Mouse (Mus musculus) gastrocnemius, postnatal 4 days (tissue): ENCODE measurements around the gene Padi2. TPM values are rescaled to one million over a fixed set of nuclear protein-coding genes. Genes with fewer than 3 reads are reported as not detected.
A peak's percentile ranks its signal among the peaks of the same experiment; 100 is the strongest.

Experiments used
- DNase-seq, 2 experiments: peaks; one replicate each; pipeline ENCODE4 v3.0.0; 2021 to 2022; ENCODE audit warnings: low spot score in 2 of 2, mixed read lengths in 2 of 2
- total RNA-seq, 2 experiments: library from RNA; stranded (reverse); gene quantifications; 2 replicates each; pipeline ENCODE4 v1.2.3; 2021

The Padi2 gene
- total RNA-seq, 2 experiments from 2014 or later, result 73.9 to 78.5 TPM

DNA sequence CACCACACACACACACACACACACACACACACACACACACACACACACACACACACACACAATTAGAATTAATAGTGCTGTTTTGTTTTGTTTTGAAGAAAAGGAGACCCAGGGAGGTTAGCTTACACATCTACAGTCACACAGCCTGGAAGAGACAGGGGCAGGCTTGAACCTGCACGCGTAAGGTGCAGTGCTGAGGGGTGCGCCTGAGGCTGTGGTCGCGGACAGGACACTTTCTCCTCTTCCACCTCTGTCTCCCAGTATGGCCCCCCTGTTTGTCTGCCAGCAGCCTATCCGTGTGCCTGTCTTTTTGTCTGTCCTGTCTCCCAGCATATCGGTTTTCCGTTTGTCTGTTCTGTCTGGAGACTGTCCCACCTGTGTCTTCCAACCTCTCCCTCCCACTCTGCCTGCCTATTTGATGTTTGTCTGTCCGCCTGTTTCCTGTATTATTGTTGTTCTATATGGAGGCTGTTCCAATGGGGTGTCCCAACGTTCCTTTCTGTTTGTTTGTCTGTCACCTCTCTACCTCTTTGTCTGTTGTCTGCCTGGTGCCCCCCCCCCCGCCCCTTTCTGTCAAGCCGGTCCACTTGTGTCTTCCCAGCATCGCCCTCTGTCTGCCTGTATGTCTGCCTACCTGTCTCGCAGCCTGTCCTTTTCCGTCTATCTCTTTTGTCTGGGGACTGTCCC, 80.0 kb downstream of the Padi2 start:
- DNase-seq, result no peak

DNA sequence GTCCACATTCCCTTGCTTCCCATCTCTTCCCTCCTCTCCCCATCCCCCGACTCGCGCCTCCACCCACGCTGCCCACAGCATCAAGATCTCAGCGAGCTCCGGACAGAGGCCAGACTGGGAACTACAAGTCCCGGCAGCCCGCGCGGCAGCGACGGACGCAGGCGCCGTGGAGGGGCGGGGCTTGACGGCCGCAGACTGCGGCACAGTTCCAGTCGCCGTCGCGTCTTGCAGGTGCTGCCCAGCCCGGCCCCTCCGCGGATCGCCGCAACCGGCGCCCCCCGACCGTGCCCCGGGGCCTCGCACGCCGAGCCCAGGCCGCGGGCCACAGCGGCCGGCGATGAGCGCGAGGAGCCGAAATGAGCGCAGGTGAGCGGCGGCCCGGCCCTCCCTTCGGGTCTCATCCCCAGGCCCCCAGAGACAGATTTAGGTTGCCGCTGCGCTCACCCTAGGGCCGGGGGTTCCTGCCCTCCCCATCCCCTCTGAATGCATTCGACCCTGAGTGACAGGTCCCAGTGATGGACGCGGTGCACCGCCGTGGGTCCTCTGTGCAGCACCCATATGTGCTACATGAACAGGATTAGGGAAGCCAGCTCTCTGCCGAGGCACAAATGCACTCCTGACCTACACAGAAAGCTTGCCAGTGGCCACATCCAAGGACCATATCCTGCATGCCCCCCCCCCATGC, 80.7 kb downstream of the Padi2 start, which contains the start of gene Atp13a2:
Gene Atp13a2, plus strand, starts transcription at position 163 of the 685 bp plus-strand sequence.
- DNase-seq, result peak; percentile 89 to 94

GRCm38 (mm10) chr4:140987476-140987875, 81.3 kb downstream of the Padi2 start:
- no peak for DNase-seq

- DNase-seq, result no peak
These were observed 82.7 kb downstream of the Padi2 start for GRCm38 (mm10) chr4:140988706-140989290.

DNA sequence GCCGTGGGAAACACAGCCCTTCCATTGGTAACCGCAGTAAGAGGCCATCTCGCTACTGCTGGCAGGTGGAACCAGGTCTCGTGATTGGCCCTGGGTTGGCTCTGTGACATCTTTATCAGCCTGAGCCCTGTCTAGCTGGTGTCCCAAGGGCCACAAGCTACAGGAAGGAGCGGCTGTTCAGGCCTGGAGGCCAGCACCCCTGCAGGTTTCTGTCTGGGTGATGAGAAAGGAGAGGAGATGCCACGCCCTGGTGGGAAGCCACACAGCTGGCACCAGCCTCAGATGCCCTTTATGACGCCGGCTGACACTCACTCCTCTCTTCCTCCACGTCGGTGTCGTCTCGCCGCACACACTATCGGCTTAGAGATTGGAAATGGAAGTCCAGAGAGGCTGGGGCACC, 83.3 kb downstream of the Padi2 start:
- no peak for DNase-seq

- no peak for DNase-seq
These were observed 86.1 kb downstream of the Padi2 start for GRCm38 (mm10) chr4:140992215-140992614.

- DNase-seq, result no peak
These were observed 87.7 kb downstream of the Padi2 start for GRCm38 (mm10) chr4:140993846-140994245.

- no peak for DNase-seq
These were observed 89.7 kb downstream of the Padi2 start for GRCm38 (mm10) chr4:140995811-140996210.

DNA sequence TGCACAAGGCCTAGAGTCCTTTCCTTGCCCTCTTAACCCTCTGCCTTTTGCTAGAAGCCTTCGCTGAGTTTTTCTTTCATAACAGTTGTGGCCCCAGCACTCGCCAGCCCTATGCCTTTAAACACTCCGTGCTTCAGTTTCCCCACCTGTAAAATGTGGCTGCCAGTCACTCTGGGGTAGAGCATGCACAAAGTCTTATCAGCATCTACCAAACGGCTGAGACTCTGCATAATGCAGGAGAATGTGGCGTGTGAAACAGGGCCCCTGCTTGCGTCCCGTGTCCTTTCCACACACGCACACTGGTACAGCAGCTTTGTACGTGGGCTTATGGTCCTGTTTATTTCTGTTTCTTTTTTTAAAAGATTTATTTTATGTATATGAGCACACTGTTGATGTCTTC, 90.7 kb downstream of the Padi2 start:
- DNase-seq, result no peak

Other genes starting within 250 kb of the Padi2 start
- gene Arhgef10l, start 240.3 kb upstream of the Padi2 start, total RNA-seq, result 10 to 100 TPM; 53.6 to 54.6 TPM
- gene Rcc2, start 205.8 kb upstream of the Padi2 start, total RNA-seq, result 10 to 100 TPM; 43.3 to 44.1 TPM
- under 1 TPM in 1 of 2 experiments, not detected in 1; 0.10 TPM for gene Padi6, start 163.7 kb upstream of the Padi2 start, total RNA-seq
- under 1 TPM; 0.29 to 0.52 TPM for gene Padi4, start 132.1 kb upstream of the Padi2 start, total RNA-seq
- under 1 TPM; 0.15 to 0.18 TPM for gene Padi3, start 95.7 kb upstream of the Padi2 start, total RNA-seq
- not detected for gene Padi1, start 60.6 kb upstream of the Padi2 start, total RNA-seq
- gene Sdhb, start 54.9 kb downstream of the Padi2 start, total RNA-seq, result 100 to 1,000 TPM; 295 to 300 TPM
- 10 to 100 TPM; 28.4 to 28.6 TPM for gene Atp13a2, start 80.5 kb downstream of the Padi2 start, total RNA-seq
- 100 to 1,000 TPM; 175 to 183 TPM for gene Mfap2, start 104.1 kb downstream of the Padi2 start, total RNA-seq
- gene Crocc, start 154.2 kb downstream of the Padi2 start, total RNA-seq, result 10 to 100 TPM; 10.4 to 11.6 TPM
- 10 to 100 TPM; 36.8 to 37.8 TPM for gene Necap2, start 172.0 kb downstream of the Padi2 start, total RNA-seq
- under 1 TPM in 1 of 2 experiments, not detected in 1; 0.76 TPM for gene Spata21, start 182.0 kb downstream of the Padi2 start, total RNA-seq
- 100 to 1,000 TPM; 164 to 177 TPM for gene Szrd1, start 233.4 kb downstream of the Padi2 start, total RNA-seq
- gene Fbxo42, start 241.6 kb downstream of the Padi2 start, total RNA-seq, result 10 to 100 TPM; 15.5 to 16.3 TPM